ENCODE assay signal across 28 mouse cellular contexts in the genomic region with DNA sequence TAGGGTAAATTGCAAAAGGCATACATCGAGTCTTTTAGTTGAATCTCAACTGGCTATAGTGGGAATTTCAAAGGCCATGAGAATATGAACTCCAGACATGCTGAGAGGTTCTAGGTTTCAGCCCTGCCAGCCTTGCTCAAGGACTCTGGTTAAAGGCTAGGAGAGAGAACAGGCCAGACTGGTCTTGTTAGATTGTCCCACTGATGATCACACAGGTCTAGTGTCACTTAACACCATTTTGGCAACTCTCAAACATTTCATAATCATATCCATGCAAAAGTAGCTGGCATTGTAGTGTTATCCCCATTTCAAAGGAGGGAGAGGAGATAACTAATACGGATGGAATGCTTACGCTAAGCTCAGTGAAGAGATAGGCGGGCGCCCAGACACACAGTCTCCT. TPM values are rescaled to one million over a fixed set of nuclear protein-coding genes. Genes with fewer than 3 reads are reported as not detected.
DNase-seq lines count a peak whose midpoint lies in the region; ATAC-seq lines count a peak whose summit lies in the region.
"Had no signal": no experiment of that assay in that cellular context is flagged by ENCODE, and none has a peak within 500 bp of the region (broad histone marks: within the 10 kb centered on the region; RNA-seq: fewer than 3 reads in every experiment).

No protein-coding gene starts in this region.

- H3K9ac ChIP-seq in heart, embryonic 16.5 days (ENCODE audit: low read length) = no peak overlapping the region
- H3K9ac ChIP-seq: embryonic facial prominence, embryonic 15.5 days; forebrain, embryonic 13.5 days; hindbrain, embryonic 14.5 days; limb, embryonic 15.5 days; liver, embryonic 13.5 days; midbrain, embryonic 12.5 days; neural tube, embryonic 12.5 days had no signal

- intact Hi-C loops in heart, postnatal 10 days (cut with DNase I) = no loop called here

- no peak; the same call in 1 of the 2 replicates for ATAC-seq in heart, embryonic 16.5 days (replicated peaks; ENCODE audit: extremely low read depth, insufficient read depth, low FRiP score)
- ATAC-seq in megakaryocyte-erythroid progenitor cell, adult 5-6 weeks (replicated peaks; ENCODE audit: low FRiP score, low TSS enrichment, poor library complexity, severe bottlenecking) = no peak
- ATAC-seq: forebrain, embryonic 13.5 days; intestine, postnatal 0 days had no signal

- 61% methylated on average over 5 of the region's 5 CpGs for WGBS in heart, embryonic 16.5 days

- peak overlapping the region; percentile 31; the same call in 1 of the 2 replicates for H3K27ac ChIP-seq in heart, embryonic 16.5 days (ENCODE audit: low read length)
- H3K27ac ChIP-seq: embryonic facial prominence, embryonic 15.5 days; forebrain, embryonic 13.5 days; hindbrain, embryonic 14.5 days; limb, embryonic 10.5 days; limb, embryonic 15.5 days; liver, embryonic 13.5 days; midbrain, embryonic 12.5 days; neural tube, embryonic 12.5 days had no signal

- DNase-seq in heart, postnatal 10 days = no peak
- peak; percentile 29 for DNase-seq in 3T3-L1 (ENCODE audit: low read depth, low spot score)
- peak; percentile 40 for DNase-seq in Muller cell, postnatal 12 days (ENCODE audit: inconsistent ontology term)
- peak; percentile 45 for DNase-seq in lung, postnatal 25 days (ENCODE audit: low spot score)
- DNase-seq: adrenal gland, postnatal 10 days; cerebellum, adult 9-10 months; embryo, embryonic 11 days; gastrocnemius, postnatal 10 days; heart, adult 18-20 months; kidney, adult 9 months; kidney, postnatal 10 days; layer of hippocampus, postnatal 36 days; liver, embryonic 13.5 days; right cerebral cortex, postnatal 4 days had no signal

- no peaks in the 10 kb centered on the region for H3K36me3 ChIP-seq in heart, embryonic 16.5 days (ENCODE audit: control insufficient read depth, insufficient read depth)
- H3K36me3 ChIP-seq: embryonic facial prominence, embryonic 15.5 days; limb, embryonic 10.5 days; limb, embryonic 15.5 days; liver, embryonic 13.5 days; midbrain, embryonic 12.5 days; neural tube, embryonic 12.5 days had no signal

- no peaks in the 10 kb centered on the region for H3K27me3 ChIP-seq in heart, embryonic 16.5 days (ENCODE audit: control insufficient read depth, insufficient read depth, low read length)
- H3K27me3 ChIP-seq: CH12.LX; embryonic facial prominence, embryonic 15.5 days; forebrain, embryonic 13.5 days; limb, embryonic 15.5 days; liver, embryonic 13.5 days; midbrain, embryonic 12.5 days; neural tube, embryonic 12.5 days had no signal

- no peaks in the 10 kb centered on the region for H3K9me3 ChIP-seq in heart, embryonic 16.5 days (replicated peaks; ENCODE audit: control insufficient read depth, low read length)
- H3K9me3 ChIP-seq: embryonic facial prominence, embryonic 15.5 days; forebrain, embryonic 13.5 days; limb, embryonic 10.5 days; limb, embryonic 15.5 days; liver, embryonic 13.5 days; midbrain, embryonic 12.5 days; neural tube, embryonic 12.5 days had no signal

- peaks cover 23% of the 10 kb centered on the region for H3K4me1 ChIP-seq in heart, embryonic 16.5 days (ENCODE audit: control insufficient read depth, insufficient read depth, low read length)
- H3K4me1 ChIP-seq: limb, embryonic 10.5 days; liver, embryonic 13.5 days; midbrain, embryonic 12.5 days; neural tube, embryonic 12.5 days had no signal

- no peak overlapping the region for H3K4me2 ChIP-seq in heart, embryonic 16.5 days (ENCODE audit: low read depth, low read length)
- H3K4me2 ChIP-seq: embryonic facial prominence, embryonic 15.5 days; forebrain, embryonic 13.5 days; hindbrain, embryonic 14.5 days; limb, embryonic 15.5 days; liver, embryonic 13.5 days; midbrain, embryonic 12.5 days; neural tube, embryonic 12.5 days had no signal

- no peak overlapping the region for H3K4me3 ChIP-seq in heart, embryonic 16.5 days (ENCODE audit: low read length)
- H3K4me3 ChIP-seq: embryonic facial prominence, embryonic 15.5 days; forebrain, embryonic 13.5 days; limb, embryonic 10.5 days; limb, embryonic 15.5 days; liver, embryonic 13.5 days; midbrain, embryonic 12.5 days; myocyte; neural tube, embryonic 12.5 days had no signal

RNA-seq across cellular contexts. Expression of a gene that starts 43.6 kb away (rescaled TPM):
- 43.0 and 45.4 TPM in 2 replicates for polyA plus RNA-seq in heart, embryonic 16.5 days (2015; fragmentation: Nextera tagmentation; extraction: Ambion mirVana)
- 10 to 100 TPM; 26.4 to 38.5 TPM for total RNA-seq in heart, postnatal 10 days (2021)
- not detected in 2 replicates for total RNA-seq in megakaryocyte-erythroid progenitor cell, adult 5-6 weeks (2014; fragmentation: Nextera tagmentation)
- total RNA-seq in megakaryocyte-erythroid progenitor cell, adult 5-6 weeks (2017) = not detected in 2 replicates
- total RNA-seq: hematopoietic stem cell, adult 5-6 weeks; megakaryocyte, adult 5-6 weeks had no signal

Comparison
In these comparisons a context has a peak if more than half of its experiments do, and no peak if none do; other contexts are left out.
1. DNase-seq: peak in 3T3-L1 (single experiment), Muller cell, postnatal 12 days (single experiment) and lung, postnatal 25 days (single experiment); none in heart, postnatal 10 days (0 of 2).
2. RNA of a gene that starts 43.6 kb away (total RNA-seq): 26.4 to 38.5 TPM in heart, postnatal 10 days; not detected in megakaryocyte-erythroid progenitor cell, adult 5-6 weeks; every median in the first group is over 10 times any median in the second.